Mouse (Mus musculus): Measurements from ENCODE around the gene Rrp1b. TPM values are rescaled to one million over a fixed set of nuclear protein-coding genes. Genes with fewer than 3 reads are reported as not detected.
A peak's percentile ranks its signal among the peaks of the same experiment; 100 is the strongest.
"Not testable (repeated sequence)": the region's sequence is repeated elsewhere in the genome, so short reads cannot be mapped to it uniquely, and the experiment has no call there.

The Rrp1b gene
- total and polyA plus RNA-seq, 3 experiments, result 4.8 to 10.3 (median 7.9) TPM

- Histone ChIP-seq H3K27me3 (ENCODE audit: control insufficient read depth, insufficient read depth, low read length) (no peaks in the 10 kb centered on the region), H3K4me1 (ENCODE audit: control insufficient read depth, insufficient read depth, low read length) (no peaks in the 10 kb centered on the region; the same call in 1 of the 2 replicates), H3K36me3 (ENCODE audit: control insufficient read depth, insufficient read depth, low read length) (no peaks in the 10 kb centered on the region), H3K79me2 (replicated peaks; ENCODE audit: control insufficient read depth, insufficient read depth, low read length) (no peaks in the 10 kb centered on the region), H3K9ac (ENCODE audit: low read depth, low read length) (no peak overlapping the region), H3K4me3 (no peak overlapping the region), H3K27ac (no peak overlapping the region)
- WGBS, result 36% methylated on average over 4 of the region's 4 CpGs
- intact Hi-C loops (cut with DNase I), result no loop called here
- DNase-seq, result no peak
- TF ChIP-seq CTCF (IDR thresholded peaks at IDR 0.05), result peak; percentile 20; the same call in 1 of the 2 replicates
- TF ChIP-seq POLR2A (IDR thresholded peaks at IDR 0.05; ENCODE audit: insufficient read depth, low read depth, low read length), result no peak
Observed at GRCm38 (mm10) chr17:32103054-32103453, 67.2 kb downstream of the Rrp1b start.

GRCm38 (mm10) chr17:32106358-32106757 is 70.5 kb downstream of the Rrp1b start:
- intact Hi-C loops (cut with DNase I), result no loop called here
- H3K4me1 ChIP-seq (ENCODE audit: control insufficient read depth, insufficient read depth, low read length), result no peaks in the 10 kb centered on the region
- H3K27me3 ChIP-seq (ENCODE audit: control insufficient read depth, insufficient read depth, low read length), result no peaks in the 10 kb centered on the region
- no peak overlapping the region for H3K9ac ChIP-seq (ENCODE audit: low read depth, low read length)
- no peak overlapping the region for H3K4me3 ChIP-seq
- 62% methylated on average over 2 of the region's 2 CpGs for WGBS
- H3K79me2 ChIP-seq (replicated peaks; ENCODE audit: control insufficient read depth, insufficient read depth, low read length), result no peaks in the 10 kb centered on the region
- H3K36me3 ChIP-seq (ENCODE audit: control insufficient read depth, insufficient read depth, low read length), result no peaks in the 10 kb centered on the region
- no peak for TF ChIP-seq CTCF (IDR thresholded peaks at IDR 0.05)
- no peak for TF ChIP-seq EP300 (IDR thresholded peaks at IDR 0.05; ENCODE audit: insufficient read depth, low read depth, low read length)
- no peak for TF ChIP-seq POLR2A (IDR thresholded peaks at IDR 0.05; ENCODE audit: insufficient read depth, low read depth, low read length)
- DNase-seq, result no peak
- no peak overlapping the region for H3K27ac ChIP-seq

- WGBS, result 66% methylated on average over 5 of the region's 5 CpGs
- Histone ChIP-seq H3K27me3 (ENCODE audit: control insufficient read depth, insufficient read depth, low read length) (no peaks in the 10 kb centered on the region), H3K4me3 (no peak overlapping the region), H3K79me2 (replicated peaks; ENCODE audit: control insufficient read depth, insufficient read depth, low read length) (no peaks in the 10 kb centered on the region), H3K27ac (no peak overlapping the region), H3K36me3 (ENCODE audit: control insufficient read depth, insufficient read depth, low read length) (no peaks in the 10 kb centered on the region), H3K4me1 (ENCODE audit: control insufficient read depth, insufficient read depth, low read length) (no peaks in the 10 kb centered on the region), H3K9ac (ENCODE audit: low read depth, low read length) (no peak overlapping the region)
- TF ChIP-seq POLR2A (IDR thresholded peaks at IDR 0.05; ENCODE audit: insufficient read depth, low read depth, low read length) (no peak), EP300 (IDR thresholded peaks at IDR 0.05; ENCODE audit: insufficient read depth, low read depth, low read length) (no peak), CTCF (IDR thresholded peaks at IDR 0.05) (no peak)
- intact Hi-C loops (cut with DNase I), result no loop called here
- DNase-seq, result no peak
Observed at GRCm38 (mm10) chr17:32107877-32108276, 72.0 kb downstream of the Rrp1b start.

GRCm38 (mm10) chr17:32108320-32109011 is 72.6 kb downstream of the Rrp1b start:
- DNase-seq; intact Hi-C loops (cut with DNase I); H3K4me1 ChIP-seq (ENCODE audit: control insufficient read depth, insufficient read depth, low read length); H3K36me3 ChIP-seq (ENCODE audit: control insufficient read depth, insufficient read depth, low read length); H3K9ac ChIP-seq (ENCODE audit: low read depth, low read length); H3K79me2 ChIP-seq (replicated peaks; ENCODE audit: control insufficient read depth, insufficient read depth, low read length); H3K27ac ChIP-seq; H3K4me3 ChIP-seq; H3K27me3 ChIP-seq (ENCODE audit: control insufficient read depth, insufficient read depth, low read length): not testable (repeated sequence)
- WGBS, result 64% methylated on average over 5 of the region's 5 CpGs

GRCm38 (mm10) chr17:32109201-32109940 is 73.5 kb downstream of the Rrp1b start:
- WGBS, result 65% methylated on average over 6 of the region's 6 CpGs
- intact Hi-C loops (cut with DNase I), result no loop called here
- no peak overlapping the region; the same call in 1 of the 2 replicates for H3K27ac ChIP-seq

GRCm38 (mm10) chr17:32110424-32110823 is 74.5 kb downstream of the Rrp1b start:
- intact Hi-C loops (cut with DNase I), result no loop called here
- H3K27me3 ChIP-seq (ENCODE audit: control insufficient read depth, insufficient read depth, low read length), result no peaks in the 10 kb centered on the region
- peaks cover 6% of the 10 kb centered on the region for H3K4me1 ChIP-seq (ENCODE audit: control insufficient read depth, insufficient read depth, low read length)
- 25% methylated on average over 2 of the region's 2 CpGs for WGBS
- TF ChIP-seq CTCF (IDR thresholded peaks at IDR 0.05) (no peak), POLR2A (IDR thresholded peaks at IDR 0.05; ENCODE audit: insufficient read depth, low read depth, low read length) (no peak), EP300 (IDR thresholded peaks at IDR 0.05; ENCODE audit: insufficient read depth, low read depth, low read length) (0 out of 2 replicates have a peak, but pooled peaks have one; percentile 37)
- H3K36me3 ChIP-seq (ENCODE audit: control insufficient read depth, insufficient read depth, low read length), result no peaks in the 10 kb centered on the region
- H3K27ac ChIP-seq, result peak overlapping the region; percentile 63; the same call in 1 of the 2 replicates
- no peak overlapping the region for H3K4me3 ChIP-seq
- peak; percentile 57 to 71 for DNase-seq
- H3K9ac ChIP-seq (ENCODE audit: low read depth, low read length), result no peak overlapping the region
- H3K79me2 ChIP-seq (replicated peaks; ENCODE audit: control insufficient read depth, insufficient read depth, low read length), result no peaks in the 10 kb centered on the region

More at GRCm38 (mm10) chr17:32109201-32109940, 73.5 kb downstream of the Rrp1b start:
- no peaks in the 10 kb centered on the region for H3K79me2 ChIP-seq (replicated peaks; ENCODE audit: control insufficient read depth, insufficient read depth, low read length)
- H3K27me3 ChIP-seq (ENCODE audit: control insufficient read depth, insufficient read depth, low read length), result no peaks in the 10 kb centered on the region
- peaks cover 6% of the 10 kb centered on the region for H3K4me1 ChIP-seq (ENCODE audit: control insufficient read depth, insufficient read depth, low read length)
- H3K9ac ChIP-seq (ENCODE audit: low read depth, low read length), result no peak overlapping the region
- TF ChIP-seq POLR2A (IDR thresholded peaks at IDR 0.05; ENCODE audit: insufficient read depth, low read depth, low read length), result no peak
- TF ChIP-seq EP300 (IDR thresholded peaks at IDR 0.05; ENCODE audit: insufficient read depth, low read depth, low read length), result no peak
- TF ChIP-seq CTCF (IDR thresholded peaks at IDR 0.05), result no peak
- no peak for DNase-seq
- H3K4me3 ChIP-seq, result no peak overlapping the region
- no peaks in the 10 kb centered on the region for H3K36me3 ChIP-seq (ENCODE audit: control insufficient read depth, insufficient read depth, low read length)
